Mouse (Mus musculus) G1E (cell line): ENCODE data around the gene Trnt1. TPM values are rescaled to one million over a fixed set of nuclear protein-coding genes. Genes with fewer than 3 reads are reported as not detected.

Source experiments
- ATAC-seq: 2 replicates; pipeline ENCODE4 v1.8.0; 2016; ENCODE audit warnings: mild to moderate bottlenecking; ENCODE audit not compliant: insufficient number of reproducible peaks, poor library complexity, low FRiP score, severe bottlenecking; ENCODE audit errors: extremely low read depth
- DNase-seq: peaks from one replicate; pipeline ENCODE4 v3.0.0; 2012; ENCODE audit warnings: low spot score
- H3K27me3 ChIP-seq: 2 replicates; pipeline ENCODE4 v1.6.1; 2012; ENCODE audit warnings: mild to moderate bottlenecking, low read length, inconsistent platforms; ENCODE audit not compliant: insufficient read depth
- H3K36me3 ChIP-seq: replicated peaks from 2 replicates; pipeline ENCODE3; 2012; ENCODE audit warnings: mild to moderate bottlenecking, inconsistent platforms
- H3K4me1 ChIP-seq: 2 replicates; pipeline ENCODE4 v1.6.1; 2012; ENCODE audit warnings: low read depth, low read length, inconsistent platforms, mixed read lengths; ENCODE audit not compliant: insufficient read depth
- H3K4me3 ChIP-seq: 2 replicates; pipeline ENCODE4 v1.5.1; 2012; ENCODE audit warnings: low read depth, mild to moderate bottlenecking, inconsistent platforms, low read length, moderate library complexity, mixed read lengths
- H3K9me3 ChIP-seq: replicated peaks from 2 replicates; pipeline ENCODE4 v1.6.1; 2012; ENCODE audit warnings: inconsistent platforms
- CTCF ChIP-seq: IDR thresholded peaks from 2 replicates; pipeline ENCODE4 v1.5.1; 2012; ENCODE audit warnings: low read depth, low read length, inconsistent platforms, mixed read lengths
- GATA1 ChIP-seq: IDR thresholded peaks from 2 replicates; pipeline ENCODE4 v1.6.1; 2012; ENCODE audit warnings: borderline replicate concordance, low read length, inconsistent platforms, mixed read lengths
- GATA2 ChIP-seq: IDR thresholded peaks from 2 replicates; pipeline ENCODE4 v1.6.1; 2012; ENCODE audit warnings: low read depth, low read length, inconsistent platforms, borderline replicate concordance
- POLR2AphosphoS5 ChIP-seq: IDR thresholded peaks from 2 replicates; pipeline ENCODE4 v1.6.1; 2012; ENCODE audit warnings: low read depth, low read length, inconsistent platforms; ENCODE audit not compliant: insufficient replicate concordance
- TAL1 ChIP-seq: conservative IDR thresholded peaks from 2 replicates; pipeline ENCODE4 v1.6.1; 2012; ENCODE audit warnings: low read depth, low read length, inconsistent platforms, mixed read lengths
- polyA plus RNA-seq: library from polyadenylated mRNA; stranded (reverse); fragments of >175 nt; gene quantifications from 2 replicates; pipeline ENCODE4 v1.2.3, GENCODE M21; 2012
- total RNA-seq, 2 experiments: library from RNA; stranded (forward) in 1 of 2; stranded (reverse) in 1 of 2; fragments of 200-1000 nt in 1 of 2; fragments of >200 nt in 1 of 2; fragmentation: Nextera tagmentation in 1 of 2; gene quantifications; 2 replicates each; pipeline ENCODE4 v1.2.3; 2014 to 2017

Trnt1 gene
- total and polyA plus RNA-seq, 3 experiments, result 7.5 to 155 (median 71.6) TPM

DNA sequence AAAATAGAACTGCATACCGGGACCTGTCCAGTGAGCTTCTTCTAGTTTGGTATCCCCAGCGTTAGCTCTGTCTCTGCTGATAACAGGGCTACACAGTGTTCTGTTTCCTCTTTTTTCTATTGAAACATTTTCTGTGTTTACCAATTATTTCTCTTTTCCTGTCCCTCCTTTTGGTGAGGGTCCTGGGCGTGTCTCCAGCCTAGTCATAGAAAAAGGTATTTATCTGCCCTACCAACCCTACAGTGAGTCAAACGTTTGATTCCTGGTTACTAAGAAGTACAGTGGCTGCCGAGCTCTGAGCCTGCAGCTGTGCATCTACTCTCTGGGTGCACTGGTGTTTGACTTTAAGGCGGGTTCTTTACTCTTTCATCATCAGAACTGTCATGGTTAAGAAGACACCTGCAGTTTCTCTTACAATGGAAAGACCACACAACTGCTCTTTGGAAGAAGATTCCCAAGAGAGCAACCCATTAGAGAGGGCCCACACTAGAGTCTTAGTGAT, 20.0 kb upstream of the Trnt1 start, which contains the start of gene Il5ra:
Gene Il5ra, minus strand, starts transcription at position 151 of the 502 bp plus-strand sequence.
- no peaks in the 10 kb centered on the region for H3K36me3 ChIP-seq
- peak; percentile 83 for ATAC-seq
- TF ChIP-seq GATA2 (no peak), TAL1 (no peak)
- peaks cover 14% of the 10 kb centered on the region for H3K4me1 ChIP-seq
- no peaks in the 10 kb centered on the region for H3K27me3 ChIP-seq
- no peak within 1 kb of the TSS for H3K4me3 ChIP-seq
- H3K9me3 ChIP-seq, result no peaks in the 10 kb centered on the region
- DNase-seq, result no peak

DNA sequence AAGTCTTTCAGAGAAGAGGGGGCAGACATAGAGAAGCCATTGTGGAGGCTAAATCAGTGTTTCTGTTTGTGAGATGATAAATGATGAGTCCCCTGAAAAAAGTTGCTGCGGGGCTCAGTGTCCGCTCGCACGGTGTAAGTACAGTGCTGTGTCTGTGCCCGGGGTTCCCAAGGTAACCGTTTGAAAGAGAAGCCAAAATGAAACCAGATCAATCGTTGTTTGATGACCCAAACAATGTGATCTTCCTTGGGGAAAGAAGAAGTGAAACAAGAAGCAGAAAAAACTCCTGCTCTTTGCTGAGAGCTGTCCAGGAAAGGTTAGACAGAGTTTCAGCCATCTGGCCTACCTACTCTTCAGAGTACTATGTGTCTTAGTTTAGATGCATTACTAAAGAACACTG, 18.6 kb upstream of the Trnt1 start:
- TF ChIP-seq GATA2, result no peak
- no peak for TF ChIP-seq GATA1
- TF ChIP-seq POLR2AphosphoS5, result no peak
- TF ChIP-seq CTCF, result no peak
- TF ChIP-seq TAL1, result no peak
- DNase-seq (no peak), ATAC-seq (no peak)
- Histone ChIP-seq H3K27me3 (no peaks in the 10 kb centered on the region), H3K36me3 (no peaks in the 10 kb centered on the region), H3K4me1 (peaks cover 14% of the 10 kb centered on the region), H3K9me3 (no peaks in the 10 kb centered on the region), H3K4me3 (no peak overlapping the region)

DNA sequence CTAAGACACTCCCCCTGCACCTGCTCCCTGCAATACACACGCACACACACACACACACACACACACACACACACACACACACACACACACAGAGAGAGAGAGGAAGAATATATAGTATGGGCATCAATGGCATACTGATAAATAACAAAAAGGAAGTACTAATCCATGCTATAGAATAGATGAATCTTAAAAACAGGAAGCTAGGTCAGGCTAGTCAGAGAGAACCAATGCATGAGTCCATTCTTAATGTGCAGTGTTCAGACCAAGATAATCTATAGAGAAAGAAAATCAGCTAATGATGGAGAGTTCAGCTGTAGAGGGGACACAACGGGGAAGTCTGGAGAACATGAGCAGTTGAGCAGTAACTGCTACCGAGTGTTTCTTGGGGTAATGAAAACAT, 10.6 kb upstream of the Trnt1 start:
- no peak for DNase-seq
- ATAC-seq, result peak; percentile 86
- Histone ChIP-seq H3K4me3 (no peak overlapping the region), H3K9me3 (no peaks in the 10 kb centered on the region), H3K36me3 (no peaks in the 10 kb centered on the region), H3K4me1 (no peaks in the 10 kb centered on the region), H3K27me3 (no peaks in the 10 kb centered on the region)
- TF ChIP-seq POLR2AphosphoS5 (no peak), GATA2 (no peak), TAL1 (no peak), GATA1 (no peak), CTCF (no peak)

DNA sequence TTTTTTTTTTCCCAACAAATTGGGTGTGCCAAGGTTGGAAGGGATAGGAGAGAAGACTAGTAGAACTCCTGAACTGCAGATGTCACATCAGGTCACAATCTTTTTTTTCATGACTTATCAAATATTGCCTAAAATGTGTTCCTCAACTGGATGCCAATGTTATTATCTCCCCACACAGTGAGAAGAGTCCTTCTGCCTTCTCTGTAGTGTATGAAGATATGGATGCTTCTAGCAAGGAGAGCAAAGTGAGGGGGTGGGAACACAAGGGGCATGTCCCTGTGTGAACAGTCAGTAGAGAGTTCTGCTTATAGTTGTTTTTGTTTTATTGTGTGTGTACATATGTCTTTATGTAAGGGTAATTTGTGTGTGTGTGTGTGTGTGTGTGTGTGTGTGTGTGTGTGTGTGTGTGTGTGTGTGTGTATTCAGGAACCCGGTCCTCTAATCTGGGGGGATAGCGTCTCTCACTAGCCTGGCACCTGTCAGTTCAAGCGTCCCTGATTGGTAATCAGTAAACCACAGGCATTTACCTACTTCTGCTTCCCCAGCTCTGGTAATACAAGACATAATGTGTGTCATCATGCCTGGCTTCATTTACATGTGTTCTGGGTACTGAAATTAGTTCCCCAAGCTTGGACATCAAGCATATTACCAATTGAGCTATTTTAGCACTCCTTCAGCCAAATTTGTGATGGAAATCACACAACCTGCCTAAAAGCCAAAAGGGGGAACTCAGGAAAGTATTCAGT, 8.3 kb upstream of the Trnt1 start:
- ATAC-seq, result no peak
- no peak overlapping the region for H3K4me3 ChIP-seq
- no peak for DNase-seq
- no peaks in the 10 kb centered on the region for H3K27me3 ChIP-seq
- no peaks in the 10 kb centered on the region for H3K36me3 ChIP-seq
- TF ChIP-seq TAL1 (no peak), CTCF (no peak), POLR2AphosphoS5 (no peak), GATA2 (no peak), GATA1 (no peak)
- no peaks in the 10 kb centered on the region for H3K9me3 ChIP-seq
- no peaks in the 10 kb centered on the region for H3K4me1 ChIP-seq

DNA sequence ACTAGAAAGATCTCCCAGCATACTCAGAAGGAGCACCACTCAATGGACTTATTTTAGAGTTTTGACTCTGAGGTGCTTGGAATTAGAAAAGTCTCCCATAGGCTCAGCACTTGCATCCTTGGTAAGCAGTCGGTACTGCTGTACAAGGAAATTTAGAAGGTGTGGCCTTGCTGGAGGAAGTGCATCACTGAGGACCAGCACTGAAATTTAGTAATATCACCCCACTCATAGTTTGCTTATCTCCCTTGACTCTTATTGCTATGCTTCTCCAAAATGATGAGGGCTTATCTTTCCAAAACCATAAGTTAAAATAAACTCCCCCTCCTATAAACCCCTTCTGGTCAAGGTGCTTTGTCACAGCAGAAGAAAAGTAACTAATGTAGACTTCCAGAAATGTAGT, 7.4 kb upstream of the Trnt1 start:
- ATAC-seq, result no peak

DNA sequence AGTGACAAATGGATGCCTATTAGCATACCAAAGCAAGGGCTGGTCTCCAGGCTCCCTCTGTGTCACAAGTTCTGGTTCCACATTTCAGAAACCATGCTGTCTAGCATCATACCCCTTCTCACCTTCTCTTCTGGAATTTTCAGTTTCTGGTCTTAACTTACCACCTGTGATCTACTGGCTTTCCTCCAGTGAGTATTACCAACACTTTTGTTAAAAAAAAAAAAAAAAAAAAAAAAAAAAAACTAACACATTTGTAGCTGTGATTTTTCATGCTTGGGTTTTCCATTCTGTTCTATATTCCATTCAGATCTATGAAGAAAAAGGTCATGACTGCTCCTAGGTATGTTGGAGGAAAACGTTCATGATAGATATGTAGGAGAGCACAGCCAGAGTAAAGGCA, 3.0 kb upstream of the Trnt1 start:
- no peak for ATAC-seq
- H3K36me3 ChIP-seq, result peaks cover 4% of the 10 kb centered on the region
- H3K4me3 ChIP-seq, result no peak overlapping the region
- peaks cover 11% of the 10 kb centered on the region for H3K4me1 ChIP-seq
- DNase-seq, result no peak
- TF ChIP-seq GATA2, result no peak
- TF ChIP-seq GATA1, result no peak
- TF ChIP-seq POLR2AphosphoS5, result no peak
- no peak for TF ChIP-seq CTCF
- TF ChIP-seq TAL1, result no peak
- H3K9me3 ChIP-seq, result no peaks in the 10 kb centered on the region
- H3K27me3 ChIP-seq, result no peaks in the 10 kb centered on the region

More for the DNA sequence above, 7.4 kb upstream of the Trnt1 start:
- Histone ChIP-seq H3K9me3 (no peaks in the 10 kb centered on the region), H3K4me3 (no peak overlapping the region), H3K4me1 (no peaks in the 10 kb centered on the region), H3K36me3 (no peaks in the 10 kb centered on the region), H3K27me3 (no peaks in the 10 kb centered on the region)
- no peak for DNase-seq
- TF ChIP-seq POLR2AphosphoS5 (no peak), GATA2 (no peak), TAL1 (no peak), CTCF (no peak), GATA1 (no peak)
